Mouse (Mus musculus) hindbrain, embryonic 11.5 days (tissue): ENCODE results near the gene Hspb2. TPM values are rescaled to one million over a fixed set of nuclear protein-coding genes. Genes with fewer than 3 reads are reported as not detected.

Source experiments
- ATAC-seq: fragments of 200-750 bp; cut with Nextera tagmentation; 2 replicates; pipeline ENCODE4 v1.8.0; 2017; ENCODE audit warnings: mild to moderate bottlenecking, moderate TSS enrichment, moderate library complexity; ENCODE audit not compliant: low FRiP score
- DNase-seq: peaks from one replicate; pipeline ENCODE4 v3.0.0-alpha.2; 2015; ENCODE audit warnings: low spot score
- H3K27ac ChIP-seq: fragments of 300-500 bp; sonication (generic); 2 replicates; pipeline ENCODE4 v1.5.1; 2014; ENCODE audit warnings: mild to moderate bottlenecking, low read depth, low read length
- H3K27me3 ChIP-seq: fragments of 300-500 bp; sonication (generic); 2 replicates; pipeline ENCODE4 v1.6.1; 2014; ENCODE audit warnings: mild to moderate bottlenecking, low read length, moderate library complexity, mixed read lengths; ENCODE audit not compliant: control insufficient read depth, insufficient read depth
- H3K36me3 ChIP-seq: fragments of 300-500 bp; sonication (generic); 2 replicates; pipeline ENCODE4 v1.6.1; 2014; ENCODE audit warnings: mild to moderate bottlenecking, low read length, moderate library complexity, mixed read lengths; ENCODE audit not compliant: control insufficient read depth, insufficient read depth
- H3K4me1 ChIP-seq: fragments of 300-500 bp; sonication (generic); replicated peaks from 2 replicates; pipeline ENCODE4 v1.6.1; 2014; ENCODE audit warnings: low read length, mixed read lengths; ENCODE audit not compliant: control insufficient read depth, insufficient read depth
- H3K4me2 ChIP-seq: fragments of 300-500 bp; sonication (generic); replicated peaks from 2 replicates; pipeline ENCODE4 v1.6.1; 2014; ENCODE audit warnings: mild to moderate bottlenecking, low read depth, low read length
- H3K4me3 ChIP-seq: fragments of 300-500 bp; sonication (generic); 2 replicates; pipeline ENCODE4 v1.5.1; 2014; ENCODE audit warnings: low read depth, low read length
- H3K9ac ChIP-seq: fragments of 300-500 bp; sonication (generic); 2 replicates; pipeline ENCODE4 v1.6.1; 2014; ENCODE audit warnings: low read depth, low read length
- H3K9me3 ChIP-seq: fragments of 300-500 bp; sonication (generic); 2 replicates; pipeline ENCODE4 v1.6.1; 2016; ENCODE audit warnings: low read length; ENCODE audit not compliant: control insufficient read depth
- WGBS: fragments of 180-500 bp; shearing (Covaris S2); extraction: QIAGEN DNeasy Blood & Tissue Kit; methylation state at CpG from one replicate; pipeline ENCODE4 v1.1.7; 2014; 5-methylcytosine and 5-hydroxymethylcytosine counted together
- polyA plus RNA-seq: library from polyadenylated mRNA; unstranded; fragments of >200 nt; fragmentation: Nextera tagmentation; extraction: Ambion mirVana; gene quantifications from 2 replicates; pipeline ENCODE4 v1.2.1, GENCODE M21; 2014

The Hspb2 gene
- polyA plus RNA-seq, 1 experiment from 2014 or later, result 1.9 TPM

GRCm38 (mm10) chr9:50740867-50741784 is 11.0 kb downstream of the Hspb2 start:
- Histone ChIP-seq H3K27ac (no peak overlapping the region), H3K27me3 (no peaks in the 10 kb centered on the region), H3K9ac (no peak overlapping the region), H3K4me1 (0 out of 2 replicates have a peak, but pooled peaks cover under 1% of the 10 kb centered on the region), H3K4me3 (no peak overlapping the region), H3K36me3 (no peaks in the 10 kb centered on the region), H3K9me3 (no peaks in the 10 kb centered on the region), H3K4me2 (no peak overlapping the region)
- DNase-seq, result no peak
- ATAC-seq, result no peak
- WGBS, result 85% methylated on average over 14 of the region's 14 CpGs

GRCm38 (mm10) chr9:50738914-50739870 is 13.0 kb downstream of the Hspb2 start, which contains the start of gene Dixdc1:
Gene Dixdc1, minus strand, starts transcription at chr9:50739517.
- H3K4me1 ChIP-seq, result no peaks in the 10 kb centered on the region
- H3K4me2 ChIP-seq, result peak within 1 kb of the TSS; percentile 47
- peak within 1 kb of the TSS; percentile 15; the same call in 1 of the 2 replicates for H3K4me3 ChIP-seq
- ATAC-seq (peak; percentile 96), DNase-seq (peak; percentile 93)
- H3K27ac ChIP-seq, result no peak within 1 kb of the TSS
- 15% methylated on average over 36 of the region's 36 CpGs for WGBS
- H3K36me3 ChIP-seq, result no peaks in the 10 kb centered on the region
- H3K9ac ChIP-seq, result no peak within 1 kb of the TSS
- no peaks in the 10 kb centered on the region for H3K27me3 ChIP-seq
- H3K9me3 ChIP-seq, result no peaks in the 10 kb centered on the region

- Histone ChIP-seq H3K4me2 (no peak overlapping the region), H3K4me3 (no peak overlapping the region), H3K9me3 (no peaks in the 10 kb centered on the region), H3K27ac (no peak overlapping the region), H3K4me1 (0 out of 2 replicates have a peak, but pooled peaks cover 7% of the 10 kb centered on the region), H3K27me3 (no peaks in the 10 kb centered on the region), H3K36me3 (no peaks in the 10 kb centered on the region), H3K9ac (no peak overlapping the region)
- ATAC-seq (no peak), DNase-seq (peak; percentile 77)
- WGBS, result 8% methylated on average over 9 of the region's 9 CpGs
Observed at GRCm38 (mm10) chr9:50734989-50735388, 17.2 kb downstream of the Hspb2 start.

- Histone ChIP-seq H3K27ac (peak overlapping the region; percentile 47), H3K27me3 (no peaks in the 10 kb centered on the region)
Observed at GRCm38 (mm10) chr9:50732560-50732959, 19.6 kb downstream of the Hspb2 start.

GRCm38 (mm10) chr9:50729600-50729999 is 22.6 kb downstream of the Hspb2 start:
- ATAC-seq, result no peak
- 0 out of 2 replicates have a peak, but pooled peaks cover 7% of the 10 kb centered on the region for H3K4me1 ChIP-seq
- no peak overlapping the region for H3K9ac ChIP-seq
- H3K4me2 ChIP-seq, result no peak overlapping the region
- H3K27ac ChIP-seq, result no peak overlapping the region
- H3K36me3 ChIP-seq, result no peaks in the 10 kb centered on the region
- no peak overlapping the region for H3K4me3 ChIP-seq
- 57% methylated on average over 4 of the region's 4 CpGs for WGBS
- H3K27me3 ChIP-seq, result no peaks in the 10 kb centered on the region
- H3K9me3 ChIP-seq, result no peaks in the 10 kb centered on the region
- no peak for DNase-seq

More at GRCm38 (mm10) chr9:50732560-50732959, 19.6 kb downstream of the Hspb2 start:
- H3K9me3 ChIP-seq, result no peaks in the 10 kb centered on the region
- H3K9ac ChIP-seq, result no peak overlapping the region; the same call in 1 of the 2 replicates
- DNase-seq (peak; percentile 54), ATAC-seq (no peak)
- H3K4me2 ChIP-seq, result no peak overlapping the region
- 11% methylated on average over 4 of the region's 4 CpGs for WGBS
- H3K4me1 ChIP-seq, result 0 out of 2 replicates have a peak, but pooled peaks cover 7% of the 10 kb centered on the region
- H3K36me3 ChIP-seq, result no peaks in the 10 kb centered on the region
- no peak overlapping the region for H3K4me3 ChIP-seq

GRCm38 (mm10) chr9:50727925-50728651 is 24.1 kb downstream of the Hspb2 start:
- Histone ChIP-seq H3K9ac (peak overlapping the region; percentile 79), H3K27ac (peak overlapping the region; percentile 85), H3K9me3 (no peaks in the 10 kb centered on the region), H3K4me2 (peak overlapping the region; percentile 74), H3K27me3 (no peaks in the 10 kb centered on the region), H3K4me3 (peak overlapping the region; percentile 51), H3K36me3 (no peaks in the 10 kb centered on the region), H3K4me1 (0 out of 2 replicates have a peak, but pooled peaks cover 4% of the 10 kb centered on the region)
- ATAC-seq (peak; percentile 92), DNase-seq (peak; percentile 89)
- under 1% methylated on average over 45 of the region's 45 CpGs for WGBS

- Histone ChIP-seq H3K27ac (peak overlapping the region; percentile 85), H3K9ac (peak overlapping the region; percentile 79), H3K4me2 (peak overlapping the region; percentile 74), H3K36me3 (no peaks in the 10 kb centered on the region), H3K27me3 (no peaks in the 10 kb centered on the region), H3K9me3 (no peaks in the 10 kb centered on the region), H3K4me1 (no peaks in the 10 kb centered on the region), H3K4me3 (peak overlapping the region; percentile 51)
- ATAC-seq, result no peak
- DNase-seq, result peak; percentile 63
- WGBS, result 4% methylated on average over 30 of the region's 30 CpGs
Observed at GRCm38 (mm10) chr9:50727171-50727924, 24.8 kb downstream of the Hspb2 start.
